Mouse (Mus musculus): ENCODE data around the gene Clasp2.
"Not testable (repeated sequence)": the region's sequence is repeated elsewhere in the genome, so short reads cannot be mapped to it uniquely, and the experiment has no call there.

Clasp2 gene

GRCm38 (mm10) chr9:113755888-113756719 is 14.8 kb downstream of the Clasp2 start:
- in situ Hi-C loops (cut with MboI; ENCODE audit: low sequenced_read_pairs): no loop called here

GRCm38 (mm10) chr9:113758472-113758871 is 17.2 kb downstream of the Clasp2 start:
- in situ Hi-C loops (cut with MboI; ENCODE audit: low sequenced_read_pairs): no loop called here

- in situ Hi-C loops (cut with MboI; ENCODE audit: low sequenced_read_pairs): no loop called here
Observed at GRCm38 (mm10) chr9:113759684-113760083, 18.4 kb downstream of the Clasp2 start.

GRCm38 (mm10) chr9:113762389-113762788 is 21.1 kb downstream of the Clasp2 start:
- in situ Hi-C loops (cut with MboI; ENCODE audit: low sequenced_read_pairs): no loop called here

- in situ Hi-C loops (cut with MboI; ENCODE audit: low sequenced_read_pairs): no loop called here
Observed at GRCm38 (mm10) chr9:113763123-113763522, 21.9 kb downstream of the Clasp2 start.

GRCm38 (mm10) chr9:113770640-113771039 is 29.4 kb downstream of the Clasp2 start:
- in situ Hi-C loops (cut with MboI; ENCODE audit: low sequenced_read_pairs): no loop called here

GRCm38 (mm10) chr9:113780863-113781262 is 39.6 kb downstream of the Clasp2 start:
- in situ Hi-C loops (cut with MboI; ENCODE audit: low sequenced_read_pairs): no loop called here

- in situ Hi-C loops (cut with MboI; ENCODE audit: low sequenced_read_pairs): no loop called here
Observed at GRCm38 (mm10) chr9:113782362-113783005, 41.2 kb downstream of the Clasp2 start.

GRCm38 (mm10) chr9:113783674-113784073 is 42.4 kb downstream of the Clasp2 start:
- in situ Hi-C loops (cut with MboI; ENCODE audit: low sequenced_read_pairs): no loop called here

GRCm38 (mm10) chr9:113789283-113789682 is 48.0 kb downstream of the Clasp2 start:
- in situ Hi-C loops (cut with MboI; ENCODE audit: low sequenced_read_pairs): not testable (repeated sequence)

GRCm38 (mm10) chr9:113792651-113793512 is 51.6 kb downstream of the Clasp2 start:
- in situ Hi-C loops (cut with MboI; ENCODE audit: low sequenced_read_pairs): no loop called here

- in situ Hi-C loops (cut with MboI; ENCODE audit: low sequenced_read_pairs): no loop called here
Observed at GRCm38 (mm10) chr9:113793513-113793905, 52.2 kb downstream of the Clasp2 start.

- in situ Hi-C loops (cut with MboI; ENCODE audit: low sequenced_read_pairs): no loop called here
Observed at GRCm38 (mm10) chr9:113793966-113794365, 52.7 kb downstream of the Clasp2 start.

- in situ Hi-C loops (cut with MboI; ENCODE audit: low sequenced_read_pairs): no loop called here
Observed at GRCm38 (mm10) chr9:113797206-113797605, 55.9 kb downstream of the Clasp2 start.

GRCm38 (mm10) chr9:113800671-113801070 is 59.4 kb downstream of the Clasp2 start:
- in situ Hi-C loops (cut with MboI; ENCODE audit: low sequenced_read_pairs): no loop called here

GRCm38 (mm10) chr9:113802734-113803133 is 61.5 kb downstream of the Clasp2 start:
- in situ Hi-C loops (cut with MboI; ENCODE audit: low sequenced_read_pairs): no loop called here

GRCm38 (mm10) chr9:113803751-113804150 is 62.5 kb downstream of the Clasp2 start:
- in situ Hi-C loops (cut with MboI; ENCODE audit: low sequenced_read_pairs): no loop called here

- in situ Hi-C loops (cut with MboI; ENCODE audit: low sequenced_read_pairs): no loop called here
Observed at GRCm38 (mm10) chr9:113805359-113805758, 64.1 kb downstream of the Clasp2 start.

GRCm38 (mm10) chr9:113811327-113811726 is 70.1 kb downstream of the Clasp2 start:
- in situ Hi-C loops (cut with MboI; ENCODE audit: low sequenced_read_pairs): no loop called here

- in situ Hi-C loops (cut with MboI; ENCODE audit: low sequenced_read_pairs): no loop called here
Observed at GRCm38 (mm10) chr9:113811957-113812670, 70.8 kb downstream of the Clasp2 start.

- in situ Hi-C loops (cut with MboI; ENCODE audit: low sequenced_read_pairs): no loop called here
Observed at GRCm38 (mm10) chr9:113812671-113813001, 71.4 kb downstream of the Clasp2 start.
